Mouse (Mus musculus) cerebellum, postnatal 25 days (tissue): ENCODE data around the gene Ldb3.

ENCODE experiments used
- DNase-seq, 2 experiments: peaks; one replicate each; pipeline ENCODE4 v3.0.0; 2021; ENCODE audit warnings: mixed read lengths in 2 of 2

The Ldb3 gene

DNA sequence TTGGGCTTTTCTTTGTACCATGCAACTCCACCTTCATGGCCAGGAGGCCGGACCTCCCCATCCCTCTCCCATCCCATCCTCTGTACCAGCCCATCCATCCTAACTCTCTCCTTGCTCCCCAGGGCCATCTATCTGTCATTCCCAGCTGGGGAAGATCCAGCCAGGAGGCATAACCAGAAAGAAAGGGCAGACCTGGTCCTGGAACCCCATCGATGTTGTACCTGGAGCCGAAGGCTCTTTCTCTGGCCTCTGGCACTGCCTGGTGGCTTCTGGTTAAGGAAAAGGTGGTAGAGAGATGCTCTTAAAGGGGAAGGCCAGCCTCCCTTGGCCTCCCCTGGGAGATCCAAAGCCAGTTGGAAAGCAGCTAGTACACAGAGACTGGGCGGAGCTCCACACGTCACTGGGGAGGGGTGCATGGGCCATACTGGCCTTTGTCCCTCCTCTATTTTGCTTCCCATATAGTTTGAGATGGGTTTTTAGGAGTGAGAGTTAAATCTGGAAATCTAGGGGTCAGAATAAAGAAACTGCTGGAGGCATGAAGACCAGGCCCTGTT, 1.6 kb upstream of the Ldb3 start:
- no peak for DNase-seq

- DNase-seq: no peak
These were observed 767 bp upstream of the Ldb3 start for GRCm38 (mm10) chr14:34589185-34589713.

DNA sequence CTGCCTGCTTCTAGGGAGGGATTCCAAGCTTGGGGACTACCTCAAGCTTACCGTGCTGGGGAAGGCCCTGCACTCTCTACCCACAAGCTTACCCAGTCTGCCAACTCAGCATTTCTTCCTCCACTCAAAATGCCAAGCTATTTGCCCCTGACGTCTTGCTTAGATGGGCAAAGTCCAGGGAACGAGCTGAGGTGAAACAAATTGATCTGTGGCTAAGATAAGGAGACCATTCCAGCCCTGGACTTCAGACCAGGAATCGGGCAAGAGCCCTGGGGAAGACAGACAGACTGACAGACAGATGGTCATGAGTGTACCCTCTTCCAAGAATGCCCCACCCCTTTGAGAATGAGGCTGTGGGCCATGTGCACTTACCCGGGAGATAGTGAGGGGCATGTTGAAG, 477 bp downstream of the Ldb3 start:
- DNase-seq: no peak

DNA sequence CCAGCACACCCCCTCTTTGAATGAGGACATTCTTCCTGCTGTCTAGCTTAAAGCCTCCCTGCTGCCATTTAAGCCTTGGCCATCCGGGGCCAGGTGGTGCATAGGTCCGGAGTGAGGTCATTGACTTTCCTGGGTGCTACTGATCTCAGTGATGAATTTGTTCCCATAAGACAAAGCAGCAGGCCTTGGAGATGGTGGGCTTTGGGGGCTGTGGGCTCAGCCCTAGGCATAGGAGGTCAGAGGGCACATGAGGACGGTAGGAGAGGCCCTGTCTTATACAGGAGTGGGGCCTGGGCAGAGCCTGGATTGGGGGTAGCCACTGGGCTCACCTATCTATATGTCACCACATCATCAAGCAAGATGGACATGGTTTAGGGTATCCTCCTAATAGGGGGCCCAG, 1.6 kb downstream of the Ldb3 start:
- no peak for DNase-seq

DNA sequence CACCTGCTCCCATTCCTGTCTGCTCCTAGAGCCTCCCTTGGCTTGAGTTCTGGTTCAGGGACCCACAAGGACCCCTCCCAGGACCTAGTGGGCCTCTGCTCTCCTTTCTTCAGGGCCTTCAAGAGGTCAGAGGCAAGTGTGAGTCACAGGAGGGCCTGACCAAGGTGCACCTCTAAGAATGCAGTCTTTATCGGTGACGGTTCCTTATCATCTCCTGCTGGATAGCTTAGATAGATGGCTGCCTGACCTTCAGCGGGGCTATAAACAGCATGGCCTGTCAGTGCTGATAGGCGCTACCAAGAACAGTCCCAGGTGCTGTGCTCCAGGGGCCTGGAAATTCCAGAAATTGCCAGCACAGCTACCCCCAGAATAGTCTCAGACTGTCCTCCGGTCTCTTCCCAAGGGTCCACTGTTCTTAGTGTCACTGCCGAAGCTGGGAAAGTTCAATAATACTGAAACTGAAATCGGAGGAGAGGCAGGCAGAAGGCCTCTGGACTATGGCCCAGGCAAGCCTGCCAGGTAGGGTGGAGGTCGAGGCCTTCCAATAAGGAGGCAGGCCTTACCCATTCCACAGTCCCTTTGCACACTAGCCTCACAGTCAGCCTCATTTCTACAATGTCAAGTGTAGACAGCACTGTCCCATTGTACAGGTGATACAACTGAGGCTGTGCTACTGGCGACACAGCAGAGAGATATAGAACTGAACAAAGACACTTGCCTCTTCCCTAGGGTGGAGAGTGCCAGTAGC, 3.0 kb downstream of the Ldb3 start:
- DNase-seq: no peak

DNA sequence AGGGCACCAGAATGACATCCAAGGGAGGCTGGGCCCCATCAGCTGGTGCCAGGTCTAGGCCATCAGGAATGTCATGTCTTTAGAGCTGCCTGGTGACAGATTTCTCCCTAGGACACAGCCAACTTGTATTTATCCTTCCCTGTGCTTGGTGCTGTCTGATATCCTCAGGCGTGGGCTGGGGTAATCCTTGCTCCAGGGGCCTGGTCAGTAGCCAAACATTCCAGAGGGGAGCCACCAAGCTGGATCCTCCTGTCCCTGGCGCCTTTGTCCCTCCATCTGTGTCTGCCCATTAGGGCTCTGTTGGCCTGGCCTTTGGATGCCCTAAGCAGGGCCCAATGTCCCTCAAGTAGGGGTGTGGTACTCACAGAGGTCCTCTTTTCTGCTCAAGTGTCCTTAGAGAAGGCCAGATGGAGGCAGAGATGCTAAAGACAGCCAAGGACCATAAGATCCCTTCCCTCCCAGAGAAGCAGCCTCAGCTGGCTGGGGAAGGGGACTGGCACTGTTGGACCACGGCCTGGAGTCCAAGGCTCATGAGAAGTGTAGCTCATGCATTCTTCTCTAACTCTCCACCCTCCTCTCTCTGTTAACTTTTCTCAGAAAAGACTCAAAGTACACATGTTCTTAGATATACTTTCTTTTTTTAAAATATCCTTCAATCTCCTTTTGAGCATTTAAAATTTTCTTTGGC, 5.6 kb downstream of the Ldb3 start:
- no peak for DNase-seq

DNA sequence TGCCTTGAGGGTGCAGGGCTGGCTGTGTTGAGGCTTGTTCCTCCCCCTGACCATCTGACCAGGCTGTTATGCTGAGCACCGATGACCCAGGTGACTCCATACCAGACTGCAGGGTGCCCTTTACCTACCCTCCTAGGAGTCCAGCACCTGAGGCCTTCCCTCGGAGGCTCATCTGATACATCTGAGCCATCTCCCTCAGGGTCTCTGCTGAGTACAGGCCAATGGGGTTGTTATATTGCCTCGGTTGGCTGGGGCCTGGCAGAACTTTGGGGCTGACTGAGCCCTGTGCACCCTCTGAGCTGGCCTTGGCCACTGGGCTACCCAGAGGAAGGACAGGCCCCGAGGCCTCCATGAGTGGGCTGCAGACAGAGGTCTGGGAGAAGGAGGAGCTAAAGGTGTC, 11.6 kb downstream of the Ldb3 start:
- DNase-seq: no peak

GRCm38 (mm10) chr14:34574068-34574467, 14.4 kb downstream of the Ldb3 start:
- DNase-seq: peak; percentile 19 to 44

DNA sequence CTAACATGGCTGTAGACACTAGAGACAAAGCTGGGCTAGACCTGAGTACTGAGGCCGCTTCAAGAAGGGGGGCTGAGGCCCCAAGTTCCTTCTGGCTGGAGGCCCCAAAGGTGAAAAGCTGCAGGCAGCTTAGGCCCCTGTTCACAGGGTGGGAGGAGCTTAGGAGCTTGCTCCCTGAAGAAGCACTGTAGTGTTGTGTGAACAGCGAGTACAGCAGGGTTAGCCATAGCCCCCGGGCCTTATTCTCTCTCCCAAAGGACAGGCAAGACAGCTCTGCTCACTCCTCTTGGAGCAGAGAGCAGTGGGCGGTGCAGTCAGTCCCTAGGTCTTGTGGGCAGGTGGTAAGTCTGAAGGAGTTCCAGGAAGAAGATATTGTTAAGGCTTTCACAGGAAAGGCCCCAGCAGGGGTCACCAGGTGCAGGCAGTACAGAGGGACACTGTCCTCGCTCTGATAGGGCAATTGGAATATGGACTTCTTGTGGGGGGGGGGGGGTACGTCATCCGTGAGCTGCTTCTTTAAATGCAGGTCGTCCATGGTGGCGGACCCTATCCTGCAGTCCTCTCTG, 15.1 kb downstream of the Ldb3 start:
- DNase-seq: no peak

- DNase-seq: no peak
These were observed 16.7 kb downstream of the Ldb3 start for GRCm38 (mm10) chr14:34571610-34572387.

- DNase-seq: no peak
These were observed 17.6 kb downstream of the Ldb3 start for GRCm38 (mm10) chr14:34570903-34571302.

GRCm38 (mm10) chr14:34570294-34570693, 18.2 kb downstream of the Ldb3 start:
- DNase-seq: peak; percentile 88 to 93

- peak in 1 of 2 experiments; percentile 30 for DNase-seq
These were observed 18.8 kb downstream of the Ldb3 start for GRCm38 (mm10) chr14:34569534-34570194.

DNA sequence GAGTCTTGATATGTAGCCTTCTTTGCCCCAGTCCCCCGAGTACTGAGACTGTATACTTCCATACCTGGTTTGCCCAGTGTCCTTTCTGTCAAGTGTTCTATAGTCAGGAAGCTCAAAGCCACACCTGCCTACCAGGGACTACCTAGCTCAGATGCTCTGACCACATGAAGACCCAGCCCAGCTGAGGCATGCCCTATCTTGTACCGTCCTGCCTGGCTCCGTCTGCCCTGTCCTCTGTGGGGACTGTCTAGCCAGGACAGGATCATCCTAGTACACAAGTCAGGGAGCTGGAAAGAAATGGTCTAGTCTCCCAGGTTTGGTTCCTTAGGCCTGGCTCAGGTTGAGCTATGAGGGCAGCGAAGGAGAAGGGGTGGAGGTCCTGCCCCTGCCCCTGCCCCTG, 19.9 kb downstream of the Ldb3 start:
- no peak for DNase-seq

GRCm38 (mm10) chr14:34567697-34568096, 20.8 kb downstream of the Ldb3 start:
- no peak for DNase-seq

DNA sequence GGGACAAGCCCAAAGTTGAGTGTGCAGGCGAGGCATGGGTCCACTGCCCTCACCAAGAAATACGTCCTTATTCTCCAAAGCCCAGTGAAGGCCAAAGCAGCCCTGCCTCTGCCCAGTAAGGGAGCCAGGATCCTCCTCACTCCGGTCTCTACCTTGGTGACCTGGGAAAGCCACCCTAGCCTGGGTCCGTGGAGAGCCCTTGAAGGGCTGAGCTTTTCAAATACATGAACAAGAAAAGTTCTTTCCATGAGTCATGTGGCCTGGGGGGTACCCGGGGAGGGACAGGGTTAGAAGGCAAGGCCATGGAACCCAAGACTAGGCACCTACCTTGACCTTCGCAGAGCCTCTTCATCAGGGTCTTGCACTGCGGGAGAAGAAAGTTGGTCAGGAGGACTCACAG, 22.0 kb downstream of the Ldb3 start:
- DNase-seq: no peak

- peak; percentile 50 to 55 for DNase-seq
These were observed 22.8 kb downstream of the Ldb3 start for GRCm38 (mm10) chr14:34565711-34566110.

GRCm38 (mm10) chr14:34564646-34565045, 23.8 kb downstream of the Ldb3 start:
- no peak for DNase-seq

DNA sequence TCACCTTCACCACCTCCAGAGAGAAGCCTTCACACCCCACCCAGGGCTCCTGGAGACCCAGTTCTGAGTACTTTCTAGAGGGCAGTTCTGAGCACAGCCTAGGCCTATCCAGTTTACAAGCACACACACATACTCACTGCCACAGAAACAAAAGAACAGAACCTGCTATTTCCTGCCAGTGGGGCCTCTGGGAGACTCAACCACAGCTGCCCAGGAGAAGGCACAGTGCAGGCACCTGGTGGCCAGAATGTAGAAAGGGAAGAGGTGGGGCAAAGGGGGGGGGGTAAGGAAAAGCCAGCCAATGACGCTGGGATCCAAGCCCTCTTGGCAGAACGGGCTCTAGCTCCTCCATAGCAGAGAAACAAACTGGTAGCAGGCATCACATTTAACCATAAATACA, 26.1 kb downstream of the Ldb3 start:
- DNase-seq: no peak

GRCm38 (mm10) chr14:34561647-34562046, 26.8 kb downstream of the Ldb3 start:
- DNase-seq: no peak

- DNase-seq: no peak
These were observed 29.5 kb downstream of the Ldb3 start for GRCm38 (mm10) chr14:34558947-34559346.

DNA sequence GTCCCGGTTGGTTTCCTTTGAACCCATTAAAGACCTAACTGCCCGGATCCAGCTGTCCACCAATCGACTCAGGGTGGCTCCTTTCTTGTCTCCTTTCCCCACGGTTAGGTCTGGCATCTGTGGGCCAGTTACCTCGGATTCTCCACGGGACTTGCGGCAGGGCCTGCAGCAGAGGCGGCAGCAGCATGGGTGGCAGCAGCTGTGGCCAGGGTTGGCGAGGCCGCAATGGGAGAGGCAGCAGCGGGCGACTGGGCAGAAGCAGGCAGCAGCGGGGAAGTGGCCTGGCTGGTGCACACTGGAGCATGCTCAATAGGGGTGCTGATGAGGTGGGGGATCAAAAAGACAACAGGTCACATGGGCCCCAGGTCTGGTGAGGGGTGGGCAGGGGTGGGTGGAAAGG, 33.3 kb downstream of the Ldb3 start:
- no peak for DNase-seq
